Comparison of ENCODE assay signal across 10 mouse cellular contexts in the genomic region with DNA sequence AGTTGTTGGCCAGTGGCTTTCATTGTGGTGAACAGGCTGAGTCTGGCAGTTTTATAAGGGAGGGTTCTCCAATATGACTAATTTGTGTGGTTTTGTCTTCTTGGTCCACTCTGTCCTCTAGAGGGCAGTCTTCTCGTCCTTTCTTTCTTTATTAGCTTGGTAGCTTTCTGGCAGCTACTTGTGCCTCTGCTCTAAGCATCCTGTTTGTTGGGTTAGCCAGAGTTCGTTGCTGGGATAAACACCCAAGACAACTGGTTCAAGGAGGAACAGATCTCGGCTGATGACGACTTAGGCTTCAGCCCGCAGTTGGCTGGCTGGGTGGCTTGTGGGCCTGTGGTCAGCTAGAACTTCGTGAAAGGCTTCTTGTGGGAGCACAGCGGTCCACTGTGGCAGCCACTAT. TPM values are rescaled to one million over a fixed set of nuclear protein-coding genes. Genes with fewer than 3 reads are reported as not detected.
A peak's percentile ranks its signal among the peaks of the same experiment; 100 is the strongest.
DNase-seq lines count a peak whose midpoint lies in the region; ATAC-seq lines count a peak whose summit lies in the region.
"Had no signal": no experiment of that assay in that cellular context is flagged by ENCODE, and none has a peak within 500 bp of the region (broad histone marks: within the 10 kb centered on the region; RNA-seq: fewer than 3 reads in every experiment).

No protein-coding gene starts in this region.

- DNase-seq in hindbrain, embryonic 11.5 days (ENCODE audit: low spot score): peak; percentile 72
- DNase-seq in hindbrain, embryonic 10.5 days (ENCODE audit: low spot score): no peak
- DNase-seq in 3T3-L1 (ENCODE audit: low read depth, low spot score): peak; percentile 97
- peak; percentile 52 for DNase-seq in Muller cell, postnatal 12 days (ENCODE audit: inconsistent ontology term)
- DNase-seq in fibroblast of lung, adult 2 months (ENCODE audit: low read depth): peak; percentile 87
- DNase-seq in layer of hippocampus, adult 9-10 months (ENCODE audit: low spot score): peak; percentile 49
- DNase-seq in telencephalon, adult 2 months (ENCODE audit: low read depth, low spot score): peak; percentile 17
- no peak for DNase-seq in right cerebral cortex, postnatal 36 days (ENCODE audit: low spot score in 2 of 2)

- H3K9me3 ChIP-seq in hindbrain, embryonic 11.5 days (ENCODE audit: control insufficient read depth, low read length): no peaks in the 10 kb centered on the region
- no peaks in the 10 kb centered on the region for H3K9me3 ChIP-seq in hindbrain, embryonic 10.5 days
- H3K9me3 ChIP-seq: embryonic facial prominence, embryonic 13.5 days; megakaryocyte, embryonic 14.5 days had no signal

- no peak for ATAC-seq in hindbrain, embryonic 11.5 days (ENCODE audit: low FRiP score)

- H3K27me3 ChIP-seq in hindbrain, embryonic 11.5 days (ENCODE audit: control insufficient read depth, insufficient read depth, low read length): no peaks in the 10 kb centered on the region
- H3K27me3 ChIP-seq in hindbrain, embryonic 10.5 days (ENCODE audit: insufficient read depth, poor library complexity, severe bottlenecking): no peaks in the 10 kb centered on the region
- H3K27me3 ChIP-seq: embryonic facial prominence, embryonic 13.5 days had no signal

- H3K27ac ChIP-seq in hindbrain, embryonic 11.5 days (ENCODE audit: low read depth, low read length): no peak overlapping the region
- no peak overlapping the region for H3K27ac ChIP-seq in hindbrain, embryonic 10.5 days
- H3K27ac ChIP-seq: embryonic facial prominence, embryonic 13.5 days had no signal

- H3K36me3 ChIP-seq in hindbrain, embryonic 11.5 days (ENCODE audit: control insufficient read depth, insufficient read depth, low read length): no peaks in the 10 kb centered on the region
- H3K36me3 ChIP-seq in hindbrain, embryonic 10.5 days: no peaks in the 10 kb centered on the region
- H3K36me3 ChIP-seq: embryonic facial prominence, embryonic 13.5 days had no signal

- WGBS in hindbrain, embryonic 11.5 days: 39% methylated on average over 7 of the region's 7 CpGs
- 40% methylated on average over 7 of the region's 7 CpGs for WGBS in hindbrain, embryonic 10.5 days

- H3K9ac ChIP-seq in hindbrain, embryonic 11.5 days (ENCODE audit: low read depth, low read length): no peak overlapping the region
- H3K9ac ChIP-seq: embryonic facial prominence, embryonic 13.5 days had no signal

- H3K4me1 ChIP-seq in hindbrain, embryonic 11.5 days (replicated peaks; ENCODE audit: control insufficient read depth, insufficient read depth, low read length): no peaks in the 10 kb centered on the region
- no peaks in the 10 kb centered on the region for H3K4me1 ChIP-seq in hindbrain, embryonic 10.5 days (replicated peaks)
- H3K4me1 ChIP-seq: embryonic facial prominence, embryonic 13.5 days had no signal

- no peak overlapping the region for H3K4me3 ChIP-seq in hindbrain, embryonic 11.5 days (ENCODE audit: low read depth, low read length)
- no peak overlapping the region for H3K4me3 ChIP-seq in hindbrain, embryonic 10.5 days
- H3K4me3 ChIP-seq: embryonic facial prominence, embryonic 13.5 days; megakaryocyte, embryonic 14.5 days had no signal

- no peak overlapping the region for H3K4me2 ChIP-seq in hindbrain, embryonic 11.5 days (replicated peaks; ENCODE audit: low read depth, low read length)
- H3K4me2 ChIP-seq: embryonic facial prominence, embryonic 13.5 days had no signal

RNA-seq across cellular contexts. Expression of gene Ccdc43, which starts 31.0 kb away (rescaled TPM):
- polyA plus RNA-seq in hindbrain, embryonic 11.5 days (2014; fragmentation: Nextera tagmentation; extraction: Ambion mirVana): 51.3 and 53.0 TPM in 2 replicates
- polyA plus RNA-seq in hindbrain, embryonic 10.5 days (2016; fragmentation: Nextera tagmentation; extraction: Ambion mirVana): 40.7 and 53.2 TPM in 2 replicates

RNA-seq across cellular contexts. Expression of gene Adam11, which starts 32.6 kb away (rescaled TPM):
- 16.6 and 19.2 TPM in 2 replicates for polyA plus RNA-seq in hindbrain, embryonic 11.5 days (2014; fragmentation: Nextera tagmentation; extraction: Ambion mirVana)
- polyA plus RNA-seq in hindbrain, embryonic 10.5 days (2016; fragmentation: Nextera tagmentation; extraction: Ambion mirVana): 14.6 and 22.6 TPM in 2 replicates

Comparison
In these comparisons a context has a peak if more than half of its experiments do, and no peak if none do; other contexts are left out.
1. DNase-seq: peak in hindbrain, embryonic 11.5 days (single experiment), 3T3-L1 (single experiment), Muller cell, postnatal 12 days (single experiment), fibroblast of lung, adult 2 months (single experiment), layer of hippocampus, adult 9-10 months (single experiment) and telencephalon, adult 2 months (single experiment); none in hindbrain, embryonic 10.5 days (single experiment) and right cerebral cortex, postnatal 36 days (0 of 2).